Mouse (Mus musculus) thymus, postnatal 10 days (tissue): ENCODE data around the gene Olfr1362.

Experiments
- DNase-seq, 2 experiments: peaks; one replicate each; pipeline ENCODE4 v3.0.0; 2021; ENCODE audit warnings: low spot score in 2 of 2

Gene Olfr1362

DNA sequence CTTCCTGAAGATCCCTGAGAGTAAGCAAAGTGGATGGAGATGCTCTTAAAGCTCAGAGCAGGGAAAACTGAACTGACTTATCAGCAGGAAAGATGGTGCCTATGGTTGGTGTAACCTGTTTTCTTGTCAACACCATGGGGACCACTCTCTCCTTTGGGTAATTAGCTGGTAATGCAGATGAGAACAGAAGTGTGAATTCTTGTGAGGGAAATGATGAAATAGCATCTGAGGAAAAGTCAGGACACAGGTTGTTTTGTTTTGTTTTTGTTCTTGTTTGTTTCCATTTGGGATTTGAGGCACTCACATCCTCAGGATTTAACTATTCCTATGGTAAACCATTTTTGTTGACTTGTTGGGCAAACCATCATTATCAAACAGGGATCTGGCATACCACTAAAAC lies at the start of gene Olfr1362:
Gene Olfr1362, minus strand, starts transcription at position 101 of the 400 bp plus-strand sequence.
- no peak for DNase-seq

DNA sequence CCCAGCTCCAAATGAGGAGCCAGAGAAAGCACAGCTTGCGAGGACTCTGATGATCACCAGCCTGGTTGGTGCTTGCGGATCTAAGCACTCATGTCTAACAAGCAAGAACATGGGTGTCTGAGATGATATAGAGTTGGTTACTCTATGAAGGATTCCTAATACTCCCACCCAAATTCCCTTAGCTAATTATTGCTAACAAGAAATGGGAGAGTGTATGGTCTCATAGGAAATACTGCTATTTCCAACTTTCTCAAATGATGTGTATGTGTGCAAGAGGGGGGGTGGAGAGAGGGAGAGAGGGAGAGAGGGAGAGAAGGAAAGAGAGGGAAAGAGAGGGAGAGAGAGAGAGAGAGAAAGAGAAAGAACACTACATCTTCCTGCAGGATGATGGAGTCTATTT lies 49.5 kb upstream of the Olfr1362 start, which contains the start of gene Olfr1361:
Gene Olfr1361, minus strand, starts transcription at position 101 of the 400 bp plus-strand sequence.
- no peak for DNase-seq

DNA sequence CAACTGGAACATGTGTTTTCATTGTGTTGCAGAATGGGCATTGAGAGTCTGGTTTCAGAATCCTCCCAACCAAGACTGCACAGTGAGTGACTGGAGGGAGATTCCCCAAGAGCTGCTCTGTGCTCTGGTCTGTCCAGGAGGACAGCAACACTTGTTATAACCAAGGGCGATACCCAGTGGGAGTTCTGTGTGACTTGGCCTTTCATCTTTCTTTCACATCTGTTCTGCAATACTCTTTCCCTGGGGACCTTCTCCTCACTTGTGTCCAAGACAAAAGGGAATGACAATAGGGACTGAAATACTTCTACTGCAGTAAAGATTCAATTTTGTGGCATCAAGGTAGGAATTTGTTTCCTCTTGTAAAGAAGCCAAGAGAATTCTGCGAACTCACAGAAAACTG lies 28.6 kb upstream of the Olfr1362 start, which contains the start of gene Olfr11:
Gene Olfr11, minus strand, starts transcription at position 101 of the 400 bp plus-strand sequence.
- DNase-seq = no peak

DNA sequence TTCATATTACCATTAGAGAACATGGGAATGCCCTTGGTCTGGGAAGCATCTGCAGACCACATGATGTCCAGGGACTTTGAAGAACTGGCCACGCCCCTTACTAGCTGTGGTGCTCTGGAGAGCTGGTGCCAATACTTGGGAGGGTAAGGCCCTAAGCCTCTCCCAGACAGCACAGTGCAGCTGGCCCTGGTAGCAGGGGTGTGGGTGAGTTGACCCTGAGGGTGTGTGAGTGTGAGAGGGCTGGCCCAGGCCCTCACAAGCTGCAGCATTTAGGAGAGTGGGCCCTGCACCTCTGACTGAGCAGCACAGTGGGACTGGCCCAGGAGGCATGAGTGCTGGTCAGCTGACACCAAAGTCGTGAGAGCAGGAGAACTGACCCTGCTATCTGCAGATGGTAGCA lies 22.2 kb downstream of the Olfr1362 start:
- DNase-seq = no peak

DNA sequence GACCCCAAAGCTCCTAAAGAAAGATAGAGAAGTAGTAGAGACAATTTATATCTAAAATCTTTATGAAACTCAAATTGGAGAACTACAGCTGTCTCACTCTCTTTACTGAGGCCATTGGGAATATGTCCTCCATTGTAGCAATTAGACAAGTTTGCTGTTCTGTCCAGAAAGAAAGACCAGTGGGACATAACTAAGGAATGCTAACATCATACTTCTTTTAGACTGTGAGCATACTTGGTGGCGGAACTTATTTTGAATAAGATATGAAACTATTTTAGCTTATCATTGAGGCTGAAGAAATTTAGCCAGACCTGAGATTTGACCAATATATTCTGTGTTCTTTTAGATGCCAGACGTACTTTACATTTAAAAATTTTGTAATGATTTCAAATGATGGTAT lies 32.2 kb downstream of the Olfr1362 start, which contains the start of gene Olfr1364:
Gene Olfr1364, minus strand, starts transcription at position 101 of the 400 bp plus-strand sequence.
- DNase-seq = no peak
